Mouse (Mus musculus): ENCODE measurements around the gene Gm11397. TPM values are rescaled to one million over a fixed set of nuclear protein-coding genes. Genes with fewer than 3 reads are reported as not detected.
"Not testable (repeated sequence)": the region's sequence is repeated elsewhere in the genome, so short reads cannot be mapped to it uniquely, and the experiment has no call there.

Gene Gm11397
- not detected for total RNA-seq (2021)
- long read RNA-seq, experiment 1: 0 reads
- long read RNA-seq, experiment 2: 0 reads

GRCm38 (mm10) chr13:33395461-33395860, at the start of gene Gm11397:
Gene Gm11397, plus strand, starts transcription at chr13:33395761.
- not testable (repeated sequence) for DNase-seq

GRCm38 (mm10) chr13:33356666-33357065, 38.9 kb upstream of the Gm11397 start:
- DNase-seq: not testable (repeated sequence)

GRCm38 (mm10) chr13:33432714-33433113, 37.2 kb downstream of the Gm11397 start:
- DNase-seq: not testable (repeated sequence)

Other genes with a start within 250 kb of the Gm11397 start
- not detected for gene Serpinb9c, start 236.0 kb upstream of the Gm11397 start, total RNA-seq (2021)
- not detected for gene Serpinb9d, start 202.8 kb upstream of the Gm11397 start, total RNA-seq (2021)
- gene Serpinb9e, start 146.1 kb upstream of the Gm11397 start, total RNA-seq (2021): not detected
- gene Serpinb9f, start 71.7 kb upstream of the Gm11397 start, total RNA-seq (2021): not detected
- not detected for gene Serpinb9g, start 89.0 kb downstream of the Gm11397 start, total RNA-seq (2021)